Mouse (Mus musculus) left cerebral cortex, adult 8-10 months (tissue): ENCODE measurements around the gene Ntn5. TPM values are rescaled to one million over a fixed set of nuclear protein-coding genes. Genes with fewer than 3 reads are reported as not detected.
A peak's percentile ranks its signal among the peaks of the same experiment; 100 is the strongest.
"Not testable (repeated sequence)": the region's sequence is repeated elsewhere in the genome, so short reads cannot be mapped to it uniquely, and the experiment has no call there.

Experiments
- DNase-seq, 2 experiments: peaks; one replicate each; pipeline ENCODE4 v3.0.0; 2022; ENCODE audit warnings: low spot score in 2 of 2
- total RNA-seq, 4 experiments: library from RNA; stranded (reverse); gene quantifications; 2 replicates each; pipeline ENCODE4 v1.2.4; 2022

Gene Ntn5
- 1 to 10 TPM; 7.6 to 8.7 (median 8.2) TPM for total RNA-seq

GRCm38 (mm10) chr7:45683396-45684050, at the start of gene Ntn5:
Gene Ntn5 (plus strand): TSS chr7:45684022.
- no peak for DNase-seq

DNA sequence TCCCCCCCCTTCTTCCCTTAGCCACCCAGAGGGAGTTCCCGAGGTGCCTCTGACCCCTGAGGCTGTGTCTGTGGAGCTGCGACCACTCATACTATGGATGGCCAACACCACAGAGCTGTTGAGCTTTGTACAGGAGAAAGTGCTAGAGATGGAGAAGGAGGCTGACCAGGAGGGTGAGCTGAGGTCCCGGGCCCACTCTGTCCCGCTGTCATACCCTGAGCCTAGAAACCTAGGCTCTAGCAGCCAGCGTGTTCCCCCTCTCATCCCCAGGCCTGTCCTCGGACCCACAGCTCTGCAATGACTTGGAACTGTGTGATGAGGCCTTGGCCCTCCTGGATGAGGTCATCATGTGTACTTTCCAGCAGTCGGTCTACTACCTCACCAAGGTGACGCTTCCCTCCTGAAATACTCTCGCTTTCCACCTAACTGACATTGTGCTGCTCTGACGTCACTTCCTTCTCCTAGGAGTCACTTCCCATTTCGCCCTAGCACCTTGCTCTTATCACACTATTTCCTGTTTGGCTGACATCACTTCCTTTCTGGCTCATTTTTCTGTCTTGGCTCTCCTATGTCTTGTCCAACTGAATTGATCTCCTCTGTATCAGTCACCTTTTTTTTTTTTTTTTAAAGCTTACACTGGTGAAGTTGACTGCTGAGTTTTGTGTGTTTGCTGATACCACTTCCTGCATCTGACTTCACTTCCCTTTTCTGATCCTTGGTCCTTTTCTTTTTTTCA, 48.7 kb upstream of the Ntn5 start:
- DNase-seq: no peak

GRCm38 (mm10) chr7:45635711-45636688, 47.8 kb upstream of the Ntn5 start:
- no peak for DNase-seq

DNA sequence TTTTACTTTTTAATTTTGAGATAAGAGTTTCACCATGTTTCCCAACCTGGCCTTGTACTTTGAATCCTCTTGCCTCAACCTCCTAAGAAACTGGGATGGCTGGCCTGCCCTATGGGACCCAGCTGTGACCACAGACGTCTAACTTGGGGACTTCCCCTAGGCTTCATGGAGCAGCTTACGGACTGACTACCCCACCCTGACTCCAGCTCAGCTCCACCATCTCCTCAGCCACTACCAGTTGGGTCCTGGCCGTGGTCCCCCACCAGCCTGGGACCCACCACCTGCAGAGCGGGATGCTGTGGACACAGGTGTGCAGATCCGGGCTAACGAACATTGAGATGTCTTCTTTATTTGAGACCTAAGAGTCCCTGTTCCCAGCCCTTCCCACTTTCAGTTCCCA, 46.1 kb upstream of the Ntn5 start:
- DNase-seq: no peak

DNA sequence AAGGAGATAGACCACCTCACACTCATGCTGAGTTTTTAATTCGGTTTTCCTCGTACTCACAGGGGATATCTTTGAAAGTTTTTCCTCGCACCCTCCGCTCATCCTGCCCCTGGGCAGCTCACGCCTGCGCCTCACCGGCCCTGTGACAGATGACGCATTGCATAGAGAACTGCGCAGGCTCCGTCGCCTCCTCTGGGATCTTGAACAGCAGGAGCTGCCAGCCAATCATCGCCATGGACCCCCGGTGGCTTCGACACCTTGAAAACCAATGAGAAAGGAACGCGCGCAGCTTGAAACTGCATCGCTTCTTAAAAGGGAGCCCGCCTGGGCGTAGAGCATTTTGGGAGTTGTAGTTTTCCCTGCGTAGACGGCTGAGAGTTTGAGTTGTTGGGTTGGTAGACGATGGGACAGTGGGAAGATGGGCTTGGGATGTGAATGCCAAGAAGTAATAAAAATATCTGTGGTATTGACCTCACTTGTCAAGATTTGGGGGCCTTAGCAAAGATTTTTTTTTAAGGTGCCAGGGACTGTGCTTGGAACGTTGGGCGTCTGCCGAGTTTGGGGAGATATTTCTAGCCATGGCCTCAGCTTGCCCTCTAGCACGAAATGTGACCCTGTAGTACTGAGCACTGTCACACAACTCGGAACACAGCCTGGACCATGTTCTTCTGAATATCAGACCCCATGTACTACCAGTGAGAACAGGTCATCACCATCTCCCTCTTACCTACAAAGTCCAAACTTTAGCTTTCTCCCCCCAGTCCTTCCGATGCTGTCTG, 45.0 kb upstream of the Ntn5 start:
- DNase-seq: peak; percentile 78 to 98

GRCm38 (mm10) chr7:45639561-45640027, 44.2 kb upstream of the Ntn5 start, which contains the start of gene Mamstr:
Gene Mamstr (plus strand): TSS chr7:45639977.
- DNase-seq: no peak

GRCm38 (mm10) chr7:45640191-45640957, 43.4 kb upstream of the Ntn5 start:
- DNase-seq: no peak

- DNase-seq: no peak
These were observed 42.3 kb upstream of the Ntn5 start for GRCm38 (mm10) chr7:45641391-45642040.

DNA sequence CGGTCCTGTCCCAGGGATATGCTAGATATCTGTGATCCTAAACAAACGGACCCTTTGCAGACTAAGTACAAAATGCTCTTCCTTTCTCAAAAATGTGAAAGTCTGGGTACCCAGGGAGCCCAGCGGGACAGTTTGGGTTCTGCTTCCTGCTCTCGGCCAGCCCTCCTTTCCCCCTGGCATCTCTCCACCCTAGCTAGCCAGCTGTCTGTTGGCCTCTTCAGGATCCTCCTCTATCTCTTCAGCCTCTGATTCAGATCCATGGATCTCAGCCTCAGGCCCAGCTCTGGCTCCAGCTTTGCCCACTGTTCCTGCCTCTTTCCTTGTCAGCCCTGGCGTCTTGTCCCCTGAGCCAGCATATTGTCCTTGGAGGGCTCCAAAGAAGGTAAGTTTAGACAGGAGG, 41.7 kb upstream of the Ntn5 start:
- DNase-seq: no peak

DNA sequence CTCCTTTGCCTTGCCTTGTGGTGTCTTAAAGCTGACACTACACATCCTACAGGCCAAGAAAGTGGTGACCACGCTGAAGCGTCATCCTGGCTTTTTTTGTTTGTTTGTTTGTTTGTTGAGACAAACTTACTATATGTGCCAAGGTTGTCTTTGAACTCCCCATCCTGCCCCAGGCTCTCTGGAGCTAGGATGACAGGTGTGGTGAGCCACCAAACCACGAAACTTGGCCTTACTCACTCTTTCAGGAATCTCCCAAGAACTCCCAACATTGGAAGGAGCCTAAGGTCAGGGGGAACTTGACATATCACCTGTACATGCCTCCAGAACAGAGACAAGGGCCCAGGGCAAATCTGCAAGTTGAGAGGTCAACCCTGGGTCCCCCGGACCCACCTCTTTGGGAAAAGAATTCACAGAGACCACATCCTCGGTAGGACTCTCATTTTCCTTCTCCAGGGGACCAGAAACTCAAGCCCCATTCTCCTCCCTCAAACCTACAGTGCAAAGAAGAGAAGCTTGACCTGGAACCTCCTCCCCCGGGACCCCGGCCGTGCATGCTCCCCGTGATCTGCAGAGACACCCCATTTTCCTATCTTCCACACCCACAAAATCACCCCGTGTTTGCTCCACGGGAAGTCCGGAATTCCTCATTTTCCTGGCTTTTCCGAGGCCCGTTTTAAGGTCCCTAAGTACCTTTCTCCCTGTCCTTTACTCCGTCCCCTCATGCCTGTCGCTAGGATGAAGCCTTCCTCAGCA, 41.1 kb upstream of the Ntn5 start:
- no peak for DNase-seq

DNA sequence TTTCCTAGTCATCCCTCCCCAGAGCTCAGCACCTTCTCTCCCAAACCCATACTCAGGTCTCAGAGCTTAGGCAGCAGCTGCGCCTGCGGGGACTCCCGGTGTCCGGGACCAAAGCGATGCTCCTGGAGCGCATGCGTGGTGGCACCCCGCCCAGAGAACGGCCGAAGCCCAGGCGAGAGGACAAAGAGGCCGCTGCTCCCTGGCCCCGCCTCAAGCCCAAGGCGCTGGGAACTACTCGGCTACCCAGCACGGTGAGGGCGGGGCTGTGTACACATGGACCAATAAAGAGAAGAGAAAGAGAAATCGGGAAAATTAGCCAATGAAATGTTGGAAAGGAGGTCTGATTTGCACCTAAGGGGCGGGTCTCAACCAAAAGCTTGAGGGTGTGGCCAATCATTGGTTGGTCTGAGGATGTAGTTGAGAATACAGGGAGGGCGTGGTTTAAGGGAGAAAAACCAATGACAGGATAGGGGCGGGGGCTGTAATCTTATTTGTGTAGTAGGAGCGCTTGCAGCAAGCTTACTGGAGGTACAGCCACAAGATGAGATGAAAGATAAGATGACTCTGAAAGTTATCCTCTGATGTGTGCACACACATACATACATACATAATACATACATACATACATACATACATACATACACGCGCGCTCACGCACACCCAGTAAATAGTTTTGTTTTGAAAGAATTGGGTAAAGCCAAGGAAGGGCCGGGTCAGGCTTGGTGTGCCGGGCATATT, 40.2 kb upstream of the Ntn5 start:
- DNase-seq: peak; percentile 85 to 96

DNA sequence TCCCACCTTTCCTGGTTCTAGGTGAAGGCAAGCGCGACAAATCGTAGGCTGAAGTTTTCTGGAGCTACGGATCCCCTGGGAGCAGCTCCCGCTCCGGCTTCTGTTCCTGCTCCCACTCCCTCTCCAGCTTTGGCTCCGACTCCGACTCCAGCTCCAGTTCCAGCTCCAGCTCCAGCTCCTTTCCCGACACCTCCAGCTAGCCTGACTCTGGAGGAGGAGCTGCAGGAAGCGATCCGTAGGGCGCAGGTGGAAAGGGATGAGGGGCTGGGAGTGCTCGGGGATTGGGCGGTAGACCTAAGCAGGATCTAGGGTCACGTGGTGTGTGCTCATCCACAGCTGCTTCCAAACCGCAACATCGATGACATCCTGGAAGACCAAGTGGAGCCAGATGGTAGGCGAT, 39.6 kb upstream of the Ntn5 start:
- peak; percentile 58 to 81 for DNase-seq

DNA sequence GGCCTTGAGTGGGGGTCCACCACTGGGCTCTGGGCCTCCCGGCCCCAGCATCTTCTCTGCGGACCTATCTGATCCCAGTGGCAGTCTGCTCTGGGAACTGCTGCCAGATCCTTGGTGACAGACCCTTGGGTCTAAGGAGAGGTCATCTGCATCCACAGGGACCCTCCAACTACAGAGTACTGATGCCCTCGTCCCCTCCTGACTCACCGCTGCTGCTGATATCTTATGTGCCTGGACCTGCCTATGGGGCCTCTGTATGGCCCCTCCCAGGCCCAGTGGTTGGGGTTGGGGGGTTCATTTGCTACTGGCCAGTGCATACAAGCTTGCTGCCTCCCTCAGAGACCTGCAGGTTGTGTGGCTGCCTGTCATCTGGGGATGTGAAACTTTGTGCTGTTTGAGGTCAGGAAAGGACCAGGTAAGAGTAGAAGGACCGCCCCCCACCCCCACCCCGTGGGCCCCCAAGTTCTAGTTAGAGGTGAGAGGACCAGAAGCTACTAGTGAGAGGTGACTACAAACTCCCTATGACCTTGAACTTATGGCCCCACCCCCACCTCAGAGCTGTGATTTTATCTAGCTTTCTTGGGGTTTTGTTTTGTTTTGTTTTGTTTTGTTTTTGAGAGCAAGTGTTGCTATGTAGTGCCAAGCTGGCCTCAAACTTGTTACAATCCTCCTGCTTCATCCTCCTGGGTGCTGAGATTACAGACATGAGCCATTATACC, 38.8 kb upstream of the Ntn5 start:
- DNase-seq: no peak

GRCm38 (mm10) chr7:45645591-45645971, 38.2 kb upstream of the Ntn5 start:
- no peak for DNase-seq

- no peak for DNase-seq
These were observed 37.2 kb upstream of the Ntn5 start for GRCm38 (mm10) chr7:45646671-45647070.

DNA sequence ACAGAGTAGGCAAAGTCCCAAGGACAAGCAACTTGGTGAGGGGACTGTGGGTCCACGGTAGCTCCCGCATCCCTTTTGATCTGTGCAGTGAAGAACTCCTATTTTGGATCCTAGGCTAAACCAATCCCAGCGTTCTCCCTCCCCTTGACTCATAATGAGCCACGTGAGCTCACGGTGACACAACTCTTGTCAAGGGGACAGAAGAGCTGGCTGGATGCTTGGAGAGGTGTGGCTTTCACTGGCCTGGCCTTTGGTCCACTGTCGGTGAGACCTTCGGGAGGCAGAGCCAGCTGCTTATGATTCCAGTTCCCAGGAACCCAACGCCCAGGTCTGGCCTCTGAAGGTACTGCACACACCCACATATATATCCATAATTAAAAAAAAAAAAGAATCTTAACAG, 34.5 kb upstream of the Ntn5 start:
- DNase-seq: no peak

GRCm38 (mm10) chr7:45650484-45650883, 33.3 kb upstream of the Ntn5 start:
- DNase-seq: not testable (repeated sequence)
